ENCODE assay signal across 9 mouse cellular contexts in genomic region chr1:153489132-153489531, GRCm38 (mm10). TPM values are rescaled to one million over a fixed set of nuclear protein-coding genes. Genes with fewer than 3 reads are reported as not detected.
DNase-seq lines count a peak whose midpoint lies in the region; ATAC-seq lines count a peak whose summit lies in the region.
"Had no signal": no experiment of that assay in that cellular context is flagged by ENCODE, and none has a peak within 500 bp of the region (broad histone marks: within the 10 kb centered on the region; RNA-seq: fewer than 3 reads in every experiment).

No protein-coding gene starts in this region.

- peaks cover 7% of the 10 kb centered on the region for H3K4me1 ChIP-seq in brown adipose tissue, adult 24 weeks (ENCODE audit: control insufficient read depth, insufficient read depth, insufficient read length, low read length)
- H3K4me1 ChIP-seq in forebrain, embryonic 16.5 days (replicated peaks; ENCODE audit: control insufficient read depth, insufficient read depth, low read length) = peaks cover 20% of the 10 kb centered on the region
- peaks cover 27% of the 10 kb centered on the region for H3K4me1 ChIP-seq in midbrain, embryonic 15.5 days

- H3K4me3 ChIP-seq in brown adipose tissue, adult 24 weeks (ENCODE audit: insufficient read depth, low read depth, low read length) = no peak overlapping the region
- no peak overlapping the region for H3K4me3 ChIP-seq in forebrain, embryonic 16.5 days (replicated peaks; ENCODE audit: low read length)
- no peak overlapping the region for H3K4me3 ChIP-seq in midbrain, embryonic 15.5 days
- H3K4me3 ChIP-seq: embryonic facial prominence, embryonic 12.5 days had no signal

- intact Hi-C loops in left cerebral cortex, postnatal 10 days (cut with DNase I) = loop anchor here (5.0 kb wide), 1 partner anchor 63 kb away; the partner anchor contains the start of gene Npl

- WGBS in forebrain, embryonic 16.5 days = 48% methylated on average over 7 of the region's 7 CpGs
- WGBS in midbrain, embryonic 15.5 days = 45% methylated on average over 7 of the region's 7 CpGs

- DNase-seq in left cerebral cortex, postnatal 10 days (ENCODE audit: extremely low spot score in 1 of 2, low spot score in 2 of 2) = peak; percentile 22 to 51
- DNase-seq in left cerebral cortex, adult 9 months (ENCODE audit: low spot score in 2 of 2) = no peak
- peak; percentile 41 to 56 for DNase-seq in lung, adult 18-20 months
- peak; percentile 89 for DNase-seq in splenic B cell, adult 2 months (ENCODE audit: low read depth, low spot score)
- DNase-seq in urinary bladder, postnatal 14 days (ENCODE audit: low spot score) = no peak

- H3K4me2 ChIP-seq in forebrain, embryonic 16.5 days (ENCODE audit: low read length) = no peak overlapping the region
- H3K4me2 ChIP-seq in midbrain, embryonic 15.5 days = no peak overlapping the region
- H3K4me2 ChIP-seq: embryonic facial prominence, embryonic 12.5 days had no signal

- no peaks in the 10 kb centered on the region for H3K27me3 ChIP-seq in splenic B cell, adult 2 months (ENCODE audit: control insufficient read depth, insufficient read depth, low read length, poor library complexity, severe bottlenecking)
- H3K27me3 ChIP-seq in forebrain, embryonic 16.5 days (replicated peaks; ENCODE audit: control insufficient read depth, insufficient read depth, low read length) = no peaks in the 10 kb centered on the region
- H3K27me3 ChIP-seq in midbrain, embryonic 15.5 days (replicated peaks) = no peaks in the 10 kb centered on the region
- H3K27me3 ChIP-seq: embryonic facial prominence, embryonic 12.5 days had no signal

- H3K9me3 ChIP-seq in forebrain, embryonic 16.5 days (ENCODE audit: control insufficient read depth, low read length) = no peaks in the 10 kb centered on the region
- no peaks in the 10 kb centered on the region for H3K9me3 ChIP-seq in midbrain, embryonic 15.5 days
- H3K9me3 ChIP-seq: embryonic facial prominence, embryonic 12.5 days had no signal

- H3K27ac ChIP-seq in brown adipose tissue, adult 24 weeks (replicated peaks; ENCODE audit: low read depth, low read length) = 0 out of 2 replicates have a peak overlapping the region, but pooled peaks have one; percentile 12
- H3K27ac ChIP-seq in forebrain, embryonic 16.5 days (ENCODE audit: low read length) = no peak overlapping the region
- H3K27ac ChIP-seq in midbrain, embryonic 15.5 days = no peak overlapping the region
- H3K27ac ChIP-seq: embryonic facial prominence, embryonic 12.5 days had no signal

- no peaks in the 10 kb centered on the region for H3K36me3 ChIP-seq in splenic B cell, adult 2 months (ENCODE audit: control insufficient read depth, insufficient read depth, low read length, poor library complexity, severe bottlenecking)
- no peaks in the 10 kb centered on the region for H3K36me3 ChIP-seq in forebrain, embryonic 16.5 days (ENCODE audit: control insufficient read depth, insufficient read depth)
- H3K36me3 ChIP-seq in midbrain, embryonic 15.5 days (replicated peaks) = no peaks in the 10 kb centered on the region
- H3K36me3 ChIP-seq: embryonic facial prominence, embryonic 12.5 days had no signal

- ATAC-seq in forebrain, embryonic 16.5 days = no peak
- no peak for ATAC-seq in midbrain, embryonic 15.5 days (replicated peaks)

- H3K9ac ChIP-seq in forebrain, embryonic 16.5 days (replicated peaks; ENCODE audit: low read depth, low read length) = no peak overlapping the region
- no peak overlapping the region for H3K9ac ChIP-seq in midbrain, embryonic 15.5 days
- H3K9ac ChIP-seq: embryonic facial prominence, embryonic 12.5 days had no signal

RNA-seq across cellular contexts. Expression of gene Dhx9, which starts 1.7 kb away (rescaled TPM):
- total RNA-seq in left cerebral cortex, postnatal 10 days (2021) = 100 to 1,000 TPM; 127 to 134 TPM
- 32.7 and 34.6 TPM in 2 replicates for polyA plus RNA-seq in brown adipose tissue, adult 24 weeks (2012; ENCODE audit: insufficient read depth, insufficient read length, missing spikeins)
- polyA plus RNA-seq in forebrain, embryonic 16.5 days (2015; fragmentation: Nextera tagmentation; extraction: Ambion mirVana) = 30.8 and 38.4 TPM in 2 replicates
- 30.2 and 36.3 TPM in 2 replicates for polyA plus RNA-seq in midbrain, embryonic 15.5 days (2015; fragmentation: Nextera tagmentation; extraction: Ambion mirVana)

Comparison
In these comparisons a context has a peak if more than half of its experiments do, and no peak if none do; other contexts are left out.
1. DNase-seq: peak in left cerebral cortex, postnatal 10 days (2 of 2), lung, adult 18-20 months (2 of 2) and splenic B cell, adult 2 months (single experiment); none in left cerebral cortex, adult 9 months (0 of 2) and urinary bladder, postnatal 14 days (single experiment).